Mouse (Mus musculus): ENCODE measurements around the gene Fads2. TPM values are rescaled to one million over a fixed set of nuclear protein-coding genes. Genes with fewer than 3 reads are reported as not detected.

Fads2 gene
- polyA plus RNA-seq, 1 experiment: 1.5 TPM

- Histone ChIP-seq H3K4me1 (ENCODE audit: control insufficient read depth) (peaks cover 91% of the 10 kb centered on the region), H3K4me3 (replicated peaks) (peak overlapping the region; percentile 75), H3K36me3 (ENCODE audit: control insufficient read depth) (peaks cover 91% of the 10 kb centered on the region), H3K9me3 (ENCODE audit: control insufficient read depth, low read length) (no peaks in the 10 kb centered on the region), H3K27me3 (ENCODE audit: control insufficient read depth) (no peaks in the 10 kb centered on the region)
- no peak for TF ChIP-seq GATA1 (IDR thresholded peaks at IDR 0.05; ENCODE audit: low read length)
- no peak for TF ChIP-seq TAL1 (IDR thresholded peaks at IDR 0.05; ENCODE audit: low read length)
These were observed 58.7 kb downstream of the Fads2 start for GRCm38 (mm10) chr19:10042816-10043215.

DNA sequence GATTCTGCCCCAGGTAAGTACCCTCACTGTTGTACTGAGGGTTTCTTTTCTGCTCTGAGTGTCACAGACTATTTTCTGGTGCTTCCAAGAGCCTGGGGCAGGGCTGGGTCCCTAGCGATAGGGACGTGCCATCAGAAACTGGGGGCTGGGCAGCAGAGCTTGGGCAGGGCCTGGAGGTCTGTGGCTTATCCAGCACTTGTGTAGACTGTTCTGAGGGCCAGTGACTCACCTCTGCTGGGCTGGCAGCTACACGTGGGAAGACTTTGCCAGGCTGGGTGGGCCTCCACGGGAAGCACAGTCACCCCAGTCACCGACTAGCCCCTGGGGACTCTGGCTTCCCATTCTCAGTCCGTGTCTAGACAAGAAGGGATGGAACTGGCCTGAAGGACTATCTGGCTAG lies 59.3 kb downstream of the Fads2 start:
- Histone ChIP-seq H3K4me3 (replicated peaks) (peak overlapping the region; percentile 75), H3K4me1 (ENCODE audit: control insufficient read depth) (peaks cover 86% of the 10 kb centered on the region), H3K27me3 (ENCODE audit: control insufficient read depth) (no peaks in the 10 kb centered on the region), H3K9me3 (ENCODE audit: control insufficient read depth, low read length) (no peaks in the 10 kb centered on the region), H3K36me3 (ENCODE audit: control insufficient read depth) (peaks cover 91% of the 10 kb centered on the region)
- TF ChIP-seq GATA1 (IDR thresholded peaks at IDR 0.05; ENCODE audit: low read length): peak; percentile 78
- TF ChIP-seq TAL1 (IDR thresholded peaks at IDR 0.05; ENCODE audit: low read length): peak; percentile 80

- peak within 1 kb of the TSS; percentile 75 for H3K4me3 ChIP-seq (replicated peaks)
- no peaks in the 10 kb centered on the region for H3K27me3 ChIP-seq (ENCODE audit: control insufficient read depth)
- TF ChIP-seq GATA1 (IDR thresholded peaks at IDR 0.05; ENCODE audit: low read length) (no peak), TAL1 (IDR thresholded peaks at IDR 0.05; ENCODE audit: low read length) (no peak)
- H3K36me3 ChIP-seq (ENCODE audit: control insufficient read depth): peaks cover 91% of the 10 kb centered on the region
- H3K4me1 ChIP-seq (ENCODE audit: control insufficient read depth): peaks cover 80% of the 10 kb centered on the region
- no peaks in the 10 kb centered on the region for H3K9me3 ChIP-seq (ENCODE audit: control insufficient read depth, low read length)
These were observed 60.0 kb downstream of the Fads2 start, which contains the start of gene Fads3 for GRCm38 (mm10) chr19:10041388-10042148. Gene Fads3 (plus strand): TSS chr19:10041569.

DNA sequence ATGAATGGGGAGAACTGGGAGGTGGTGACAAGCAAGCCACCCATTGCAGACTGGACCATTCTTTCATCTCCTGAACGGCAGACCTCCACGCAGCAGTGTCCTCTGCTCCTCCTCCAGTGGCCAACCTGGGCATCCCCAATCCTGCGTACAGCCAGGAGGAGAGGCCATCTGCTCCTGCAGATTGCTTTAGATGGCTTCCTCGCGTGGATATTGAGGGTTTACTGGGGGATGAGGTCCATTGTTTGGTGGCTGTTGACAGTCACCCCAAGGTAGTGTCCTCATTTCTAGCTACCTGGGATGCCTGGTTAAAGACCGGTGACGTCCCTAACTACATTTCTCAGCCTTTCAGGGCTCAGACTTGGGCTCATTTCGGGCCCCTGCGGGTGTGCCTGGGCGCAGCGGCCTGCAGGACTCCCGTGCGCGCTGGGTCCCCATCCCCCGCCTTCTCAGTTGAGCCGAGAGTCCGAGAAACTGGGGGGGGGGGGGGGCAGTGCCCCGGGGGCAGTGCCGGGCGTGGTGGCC lies 60.6 kb downstream of the Fads2 start:
- Histone ChIP-seq H3K27me3 (ENCODE audit: control insufficient read depth) (no peaks in the 10 kb centered on the region), H3K4me1 (ENCODE audit: control insufficient read depth) (peaks cover 80% of the 10 kb centered on the region)

DNA sequence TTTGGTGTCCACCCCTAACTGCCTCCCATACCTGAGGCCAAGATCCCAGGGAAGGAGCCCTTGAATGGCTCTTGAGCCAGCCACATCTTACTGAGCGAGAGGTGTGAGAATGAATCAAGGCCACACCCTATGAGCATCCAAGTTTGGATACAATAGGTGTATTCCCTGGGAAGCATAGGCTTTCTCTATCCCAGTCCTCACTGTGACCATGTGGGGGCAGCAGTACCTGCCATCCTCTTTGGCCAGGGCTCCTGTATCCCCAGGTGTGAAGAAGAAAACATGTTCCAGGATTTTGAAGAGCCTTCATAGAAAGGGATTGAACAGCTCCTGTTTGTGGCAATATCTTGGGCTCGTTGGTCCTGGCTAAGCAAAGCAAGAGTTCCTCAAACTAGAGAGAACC lies 61.9 kb downstream of the Fads2 start:
- Histone ChIP-seq H3K27me3 (ENCODE audit: control insufficient read depth) (no peaks in the 10 kb centered on the region; the same call in 1 of the 2 replicates), H3K4me3 (replicated peaks) (no peak overlapping the region), H3K4me1 (ENCODE audit: control insufficient read depth) (peaks cover 80% of the 10 kb centered on the region), H3K9me3 (ENCODE audit: control insufficient read depth, low read length) (no peaks in the 10 kb centered on the region), H3K36me3 (ENCODE audit: control insufficient read depth) (peaks cover 91% of the 10 kb centered on the region)
- TF ChIP-seq GATA1 (IDR thresholded peaks at IDR 0.05; ENCODE audit: low read length) (no peak), TAL1 (IDR thresholded peaks at IDR 0.05; ENCODE audit: low read length) (no peak)

More for the DNA sequence above, 60.6 kb downstream of the Fads2 start:
- peaks cover 91% of the 10 kb centered on the region for H3K36me3 ChIP-seq (ENCODE audit: control insufficient read depth)
- H3K9me3 ChIP-seq (ENCODE audit: control insufficient read depth, low read length): no peaks in the 10 kb centered on the region
- TF ChIP-seq GATA1 (IDR thresholded peaks at IDR 0.05; ENCODE audit: low read length) (no peak), TAL1 (IDR thresholded peaks at IDR 0.05; ENCODE audit: low read length) (no peak)
- H3K4me3 ChIP-seq (replicated peaks): peak overlapping the region; percentile 75

DNA sequence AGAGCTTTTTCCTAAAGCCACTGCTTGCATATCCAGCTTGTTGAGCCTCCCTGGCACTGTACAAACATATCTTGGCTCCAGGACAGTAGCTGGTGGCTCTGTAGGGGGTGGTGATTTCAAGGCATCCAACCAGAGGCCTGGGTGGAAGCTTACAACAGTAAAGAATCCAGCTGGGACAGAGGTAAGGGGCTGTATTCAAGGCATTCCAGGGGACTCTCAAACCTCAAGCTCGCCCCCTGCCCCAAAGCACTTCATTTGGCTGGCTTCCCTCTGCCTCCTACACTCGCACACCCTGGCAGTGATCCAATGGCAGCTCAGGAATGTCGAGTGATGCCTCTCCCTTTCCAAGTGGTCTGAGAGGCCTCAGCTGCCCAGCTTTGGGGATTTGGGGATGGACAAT lies 62.6 kb downstream of the Fads2 start:
- Histone ChIP-seq H3K4me3 (replicated peaks) (no peak overlapping the region), H3K36me3 (ENCODE audit: control insufficient read depth) (peaks cover 91% of the 10 kb centered on the region), H3K9me3 (ENCODE audit: control insufficient read depth, low read length) (no peaks in the 10 kb centered on the region), H3K27me3 (ENCODE audit: control insufficient read depth) (no peaks in the 10 kb centered on the region; the same call in 1 of the 2 replicates), H3K4me1 (ENCODE audit: control insufficient read depth) (peaks cover 80% of the 10 kb centered on the region)
- no peak for TF ChIP-seq TAL1 (IDR thresholded peaks at IDR 0.05; ENCODE audit: low read length)
- TF ChIP-seq GATA1 (IDR thresholded peaks at IDR 0.05; ENCODE audit: low read length): no peak

GRCm38 (mm10) chr19:10038364-10038763 lies 63.2 kb downstream of the Fads2 start:
- Histone ChIP-seq H3K36me3 (ENCODE audit: control insufficient read depth) (peaks cover 91% of the 10 kb centered on the region), H3K27me3 (ENCODE audit: control insufficient read depth) (no peaks in the 10 kb centered on the region; the same call in 1 of the 2 replicates), H3K4me1 (ENCODE audit: control insufficient read depth) (peaks cover 80% of the 10 kb centered on the region)

DNA sequence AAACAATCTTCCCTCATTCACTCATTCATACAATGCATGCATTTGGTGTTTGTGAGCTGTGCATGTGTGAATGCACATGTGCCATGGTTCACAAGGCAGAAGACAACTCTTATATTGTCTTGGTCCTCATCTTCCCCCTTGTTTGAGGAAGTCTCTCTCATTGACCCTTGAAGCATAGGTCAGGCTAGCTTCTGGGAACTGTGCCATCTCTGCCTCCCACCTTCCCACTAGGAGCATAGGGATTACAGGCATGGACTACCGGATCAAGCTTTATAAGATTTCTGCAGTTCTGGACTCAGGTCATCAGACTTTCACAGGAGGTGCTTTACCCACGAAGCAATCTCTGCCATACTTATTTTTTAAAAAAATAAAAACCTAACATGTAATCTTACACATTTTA lies 64.0 kb downstream of the Fads2 start:
- H3K4me3 ChIP-seq (replicated peaks): no peak overlapping the region
- H3K36me3 ChIP-seq (ENCODE audit: control insufficient read depth): peaks cover 91% of the 10 kb centered on the region
- peaks cover 79% of the 10 kb centered on the region for H3K4me1 ChIP-seq (ENCODE audit: control insufficient read depth)
- TF ChIP-seq TAL1 (IDR thresholded peaks at IDR 0.05; ENCODE audit: low read length) (no peak), GATA1 (IDR thresholded peaks at IDR 0.05; ENCODE audit: low read length) (no peak)
- H3K27me3 ChIP-seq (ENCODE audit: control insufficient read depth): no peaks in the 10 kb centered on the region; the same call in 1 of the 2 replicates
- H3K9me3 ChIP-seq (ENCODE audit: control insufficient read depth, low read length): no peaks in the 10 kb centered on the region

More at GRCm38 (mm10) chr19:10038364-10038763, 63.2 kb downstream of the Fads2 start:
- Histone ChIP-seq H3K4me3 (replicated peaks) (no peak overlapping the region), H3K9me3 (ENCODE audit: control insufficient read depth, low read length) (no peaks in the 10 kb centered on the region)
- TF ChIP-seq TAL1 (IDR thresholded peaks at IDR 0.05; ENCODE audit: low read length): no peak
- no peak for TF ChIP-seq GATA1 (IDR thresholded peaks at IDR 0.05; ENCODE audit: low read length)

GRCm38 (mm10) chr19:10034785-10035447 lies 66.6 kb downstream of the Fads2 start:
- H3K4me3 ChIP-seq (replicated peaks): no peak overlapping the region
- TF ChIP-seq GATA1 (IDR thresholded peaks at IDR 0.05; ENCODE audit: low read length) (no peak), TAL1 (IDR thresholded peaks at IDR 0.05; ENCODE audit: low read length) (no peak)
- H3K27me3 ChIP-seq (ENCODE audit: control insufficient read depth): no peaks in the 10 kb centered on the region; the same call in 1 of the 2 replicates
- peaks cover 100% of the 10 kb centered on the region for H3K36me3 ChIP-seq (ENCODE audit: control insufficient read depth)
- H3K4me1 ChIP-seq (ENCODE audit: control insufficient read depth): peaks cover 64% of the 10 kb centered on the region
- no peaks in the 10 kb centered on the region for H3K9me3 ChIP-seq (ENCODE audit: control insufficient read depth, low read length)
